Mouse (Mus musculus): ENCODE measurements around the gene Igf2r. TPM values are rescaled to one million over a fixed set of nuclear protein-coding genes. Genes with fewer than 3 reads are reported as not detected.

Gene Igf2r
- polyA plus RNA-seq, 1 experiment: 27.7 TPM

GRCm38 (mm10) chr17:12734205-12734857 is 35.1 kb downstream of the Igf2r start:
- H3K4me3 ChIP-seq (ENCODE audit: control insufficient read depth, insufficient read depth, low read length): no peak overlapping the region
- H3K27me3 ChIP-seq (ENCODE audit: control insufficient read depth, insufficient read depth, low read length): no peaks in the 10 kb centered on the region
- TF ChIP-seq POLR2A (IDR thresholded peaks at IDR 0.05; ENCODE audit: control insufficient read depth, extremely low read depth, insufficient read depth, low read length, poor library complexity) (no peak), CTCF (IDR thresholded peaks at IDR 0.05; ENCODE audit: borderline replicate concordance, control insufficient read depth, extremely low read depth, insufficient read depth, low read length, poor library complexity) (no peak)
- H3K4me1 ChIP-seq (replicated peaks; ENCODE audit: control insufficient read depth, insufficient read depth, low read length): no peaks in the 10 kb centered on the region
- no peaks in the 10 kb centered on the region for H3K36me3 ChIP-seq (ENCODE audit: control insufficient read depth, insufficient read depth, low read length)
- DNase-seq: no peak
- 62% methylated on average over 12 of the region's 12 CpGs for WGBS
- H3K27ac ChIP-seq (ENCODE audit: control insufficient read depth, insufficient read depth, low read length): no peak overlapping the region

- Histone ChIP-seq H3K4me3 (ENCODE audit: control insufficient read depth, insufficient read depth, low read length) (no peak overlapping the region), H3K36me3 (ENCODE audit: control insufficient read depth, insufficient read depth, low read length) (no peaks in the 10 kb centered on the region), H3K27me3 (ENCODE audit: control insufficient read depth, insufficient read depth, low read length) (no peaks in the 10 kb centered on the region), H3K27ac (ENCODE audit: control insufficient read depth, insufficient read depth, low read length) (no peak overlapping the region), H3K4me1 (replicated peaks; ENCODE audit: control insufficient read depth, insufficient read depth, low read length) (no peaks in the 10 kb centered on the region)
- no peak for DNase-seq
- no peak for TF ChIP-seq CTCF (IDR thresholded peaks at IDR 0.05; ENCODE audit: borderline replicate concordance, control insufficient read depth, extremely low read depth, insufficient read depth, low read length, poor library complexity)
- no peak for TF ChIP-seq POLR2A (IDR thresholded peaks at IDR 0.05; ENCODE audit: control insufficient read depth, extremely low read depth, insufficient read depth, low read length, poor library complexity)
- 44% methylated on average over 6 of the region's 6 CpGs for WGBS
Observed at GRCm38 (mm10) chr17:12733128-12733527, 36.3 kb downstream of the Igf2r start.

GRCm38 (mm10) chr17:12728536-12728935 is 40.9 kb downstream of the Igf2r start:
- no peaks in the 10 kb centered on the region; the same call in 1 of the 2 replicates for H3K4me1 ChIP-seq (replicated peaks; ENCODE audit: control insufficient read depth, insufficient read depth, low read length)
- no peak for DNase-seq
- TF ChIP-seq CTCF (IDR thresholded peaks at IDR 0.05; ENCODE audit: borderline replicate concordance, control insufficient read depth, extremely low read depth, insufficient read depth, low read length, poor library complexity) (no peak), POLR2A (IDR thresholded peaks at IDR 0.05; ENCODE audit: control insufficient read depth, extremely low read depth, insufficient read depth, low read length, poor library complexity) (no peak)
- no peaks in the 10 kb centered on the region for H3K36me3 ChIP-seq (ENCODE audit: control insufficient read depth, insufficient read depth, low read length)
- H3K27ac ChIP-seq (ENCODE audit: control insufficient read depth, insufficient read depth, low read length): no peak overlapping the region
- H3K4me3 ChIP-seq (ENCODE audit: control insufficient read depth, insufficient read depth, low read length): no peak overlapping the region
- WGBS: 90% methylated on average over 1 of the region's 1 CpGs
- no peaks in the 10 kb centered on the region for H3K27me3 ChIP-seq (ENCODE audit: control insufficient read depth, insufficient read depth, low read length)

GRCm38 (mm10) chr17:12727748-12728147 is 41.7 kb downstream of the Igf2r start:
- no peaks in the 10 kb centered on the region for H3K27me3 ChIP-seq (ENCODE audit: control insufficient read depth, insufficient read depth, low read length)
- no peak overlapping the region for H3K27ac ChIP-seq (ENCODE audit: control insufficient read depth, insufficient read depth, low read length)
- DNase-seq: no peak
- no peaks in the 10 kb centered on the region; the same call in 1 of the 2 replicates for H3K4me1 ChIP-seq (replicated peaks; ENCODE audit: control insufficient read depth, insufficient read depth, low read length)
- H3K36me3 ChIP-seq (ENCODE audit: control insufficient read depth, insufficient read depth, low read length): no peaks in the 10 kb centered on the region
- no peak for TF ChIP-seq POLR2A (IDR thresholded peaks at IDR 0.05; ENCODE audit: control insufficient read depth, extremely low read depth, insufficient read depth, low read length, poor library complexity)
- TF ChIP-seq CTCF (IDR thresholded peaks at IDR 0.05; ENCODE audit: borderline replicate concordance, control insufficient read depth, extremely low read depth, insufficient read depth, low read length, poor library complexity): no peak
- WGBS: 78% methylated on average over 3 of the region's 3 CpGs
- no peak overlapping the region for H3K4me3 ChIP-seq (ENCODE audit: control insufficient read depth, insufficient read depth, low read length)

- TF ChIP-seq POLR2A (IDR thresholded peaks at IDR 0.05; ENCODE audit: control insufficient read depth, extremely low read depth, insufficient read depth, low read length, poor library complexity): no peak
- no peak for TF ChIP-seq CTCF (IDR thresholded peaks at IDR 0.05; ENCODE audit: borderline replicate concordance, control insufficient read depth, extremely low read depth, insufficient read depth, low read length, poor library complexity)
- DNase-seq: no peak
- Histone ChIP-seq H3K27ac (ENCODE audit: control insufficient read depth, insufficient read depth, low read length) (no peak overlapping the region), H3K4me3 (ENCODE audit: control insufficient read depth, insufficient read depth, low read length) (no peak overlapping the region), H3K4me1 (replicated peaks; ENCODE audit: control insufficient read depth, insufficient read depth, low read length) (no peaks in the 10 kb centered on the region; the same call in 1 of the 2 replicates), H3K27me3 (ENCODE audit: control insufficient read depth, insufficient read depth, low read length) (no peaks in the 10 kb centered on the region), H3K36me3 (ENCODE audit: control insufficient read depth, insufficient read depth, low read length) (no peaks in the 10 kb centered on the region)
- WGBS: 26% methylated on average over 4 of the region's 4 CpGs
Observed at GRCm38 (mm10) chr17:12725871-12726270, 43.6 kb downstream of the Igf2r start.

- no peaks in the 10 kb centered on the region; the same call in 1 of the 2 replicates for H3K4me1 ChIP-seq (replicated peaks; ENCODE audit: control insufficient read depth, insufficient read depth, low read length)
- WGBS: 78% methylated on average over 6 of the region's 6 CpGs
- no peak overlapping the region for H3K27ac ChIP-seq (ENCODE audit: control insufficient read depth, insufficient read depth, low read length)
- TF ChIP-seq CTCF (IDR thresholded peaks at IDR 0.05; ENCODE audit: borderline replicate concordance, control insufficient read depth, extremely low read depth, insufficient read depth, low read length, poor library complexity): no peak
- H3K27me3 ChIP-seq (ENCODE audit: control insufficient read depth, insufficient read depth, low read length): no peaks in the 10 kb centered on the region
- H3K36me3 ChIP-seq (ENCODE audit: control insufficient read depth, insufficient read depth, low read length): no peaks in the 10 kb centered on the region
- no peak overlapping the region for H3K4me3 ChIP-seq (ENCODE audit: control insufficient read depth, insufficient read depth, low read length)
- DNase-seq: no peak
Observed at GRCm38 (mm10) chr17:12724767-12725744, 44.4 kb downstream of the Igf2r start.
